ENCODE assay signal across 9 mouse cellular contexts in genomic region chr17:84044472-84044936, GRCm38 (mm10).
DNase-seq lines count a peak whose midpoint lies in the region; ATAC-seq lines count a peak whose summit lies in the region.
"Had no signal": no experiment of that assay in that cellular context is flagged by ENCODE, and none has a peak within 500 bp of the region (broad histone marks: within the 10 kb centered on the region; RNA-seq: fewer than 3 reads in every experiment).

No protein-coding gene starts in this region.

- no peak overlapping the region for H3K4me3 ChIP-seq in neural tube, embryonic 15.5 days (replicated peaks)
- H3K4me3 ChIP-seq in heart, embryonic 16.5 days (ENCODE audit: low read length) = no peak overlapping the region
- no peak overlapping the region for H3K4me3 ChIP-seq in limb, embryonic 12.5 days (replicated peaks)
- H3K4me3 ChIP-seq in neural tube, embryonic 13.5 days = no peak overlapping the region
- H3K4me3 ChIP-seq: midbrain, embryonic 12.5 days had no signal

- no peaks in the 10 kb centered on the region for H3K36me3 ChIP-seq in neural tube, embryonic 15.5 days
- no peaks in the 10 kb centered on the region for H3K36me3 ChIP-seq in heart, embryonic 16.5 days (ENCODE audit: control insufficient read depth, insufficient read depth)
- no peaks in the 10 kb centered on the region for H3K36me3 ChIP-seq in limb, embryonic 12.5 days
- H3K36me3 ChIP-seq in neural tube, embryonic 13.5 days = no peaks in the 10 kb centered on the region
- H3K36me3 ChIP-seq: midbrain, embryonic 12.5 days had no signal

- no peak overlapping the region for H3K4me2 ChIP-seq in neural tube, embryonic 15.5 days
- H3K4me2 ChIP-seq in heart, embryonic 16.5 days (ENCODE audit: low read depth, low read length) = no peak overlapping the region
- H3K4me2 ChIP-seq in limb, embryonic 12.5 days = 0 out of 2 replicates have a peak overlapping the region, but pooled peaks have one; percentile 11
- no peak overlapping the region for H3K4me2 ChIP-seq in neural tube, embryonic 13.5 days
- H3K4me2 ChIP-seq: midbrain, embryonic 12.5 days had no signal

- intact Hi-C loops in left cerebral cortex, postnatal 25 days (cut with DNase I) = no loop called here

- no peak overlapping the region for H3K27ac ChIP-seq in neural tube, embryonic 15.5 days (replicated peaks)
- H3K27ac ChIP-seq in heart, embryonic 16.5 days (ENCODE audit: low read length) = peak overlapping the region; percentile 3; the same call in 1 of the 2 replicates
- peak overlapping the region; percentile 84 for H3K27ac ChIP-seq in limb, embryonic 12.5 days
- 0 out of 2 replicates have a peak overlapping the region, but pooled peaks have one; percentile 42 for H3K27ac ChIP-seq in neural tube, embryonic 13.5 days (replicated peaks)
- H3K27ac ChIP-seq: midbrain, embryonic 12.5 days had no signal

- peaks cover 12% of the 10 kb centered on the region; the same call in 1 of the 2 replicates for H3K4me1 ChIP-seq in neural tube, embryonic 15.5 days
- H3K4me1 ChIP-seq in heart, embryonic 16.5 days (ENCODE audit: control insufficient read depth, insufficient read depth, low read length) = 0 out of 2 replicates have a peak, but pooled peaks cover 8% of the 10 kb centered on the region
- peaks cover 35% of the 10 kb centered on the region for H3K4me1 ChIP-seq in limb, embryonic 12.5 days (replicated peaks)
- peaks cover 14% of the 10 kb centered on the region for H3K4me1 ChIP-seq in neural tube, embryonic 13.5 days (replicated peaks)

- DNase-seq in neural tube, embryonic 10.5 days (ENCODE audit: extremely low spot score, low spot score) = peak; percentile 65
- no peak for DNase-seq in spleen, postnatal 14 days (ENCODE audit: low spot score in 2 of 2)
- DNase-seq in cerebellum, adult 11-12 months = no peak
- no peak for DNase-seq in left cerebral cortex, postnatal 25 days (ENCODE audit: low spot score in 2 of 2)

- 42% methylated on average over 5 of the region's 5 CpGs for WGBS in neural tube, embryonic 15.5 days
- WGBS in heart, embryonic 16.5 days = 30% methylated on average over 5 of the region's 5 CpGs
- WGBS in limb, embryonic 12.5 days = 3% methylated on average over 5 of the region's 5 CpGs
- 35% methylated on average over 5 of the region's 5 CpGs for WGBS in neural tube, embryonic 13.5 days

- H3K9me3 ChIP-seq in neural tube, embryonic 15.5 days (replicated peaks) = no peaks in the 10 kb centered on the region
- peaks cover 9% of the 10 kb centered on the region for H3K9me3 ChIP-seq in heart, embryonic 16.5 days (replicated peaks; ENCODE audit: control insufficient read depth, low read length)
- peaks cover 17% of the 10 kb centered on the region for H3K9me3 ChIP-seq in limb, embryonic 12.5 days
- H3K9me3 ChIP-seq in neural tube, embryonic 13.5 days = 0 out of 2 replicates have a peak, but pooled peaks cover 11% of the 10 kb centered on the region

- no peaks in the 10 kb centered on the region for H3K27me3 ChIP-seq in neural tube, embryonic 15.5 days (replicated peaks)
- no peaks in the 10 kb centered on the region for H3K27me3 ChIP-seq in heart, embryonic 16.5 days (ENCODE audit: control insufficient read depth, insufficient read depth, low read length)
- no peaks in the 10 kb centered on the region for H3K27me3 ChIP-seq in limb, embryonic 12.5 days
- no peaks in the 10 kb centered on the region for H3K27me3 ChIP-seq in neural tube, embryonic 13.5 days
- H3K27me3 ChIP-seq: midbrain, embryonic 12.5 days had no signal

- no peak overlapping the region for H3K9ac ChIP-seq in neural tube, embryonic 15.5 days (replicated peaks)
- no peak overlapping the region for H3K9ac ChIP-seq in heart, embryonic 16.5 days (ENCODE audit: low read length)
- H3K9ac ChIP-seq in limb, embryonic 12.5 days (replicated peaks) = no peak overlapping the region
- H3K9ac ChIP-seq in neural tube, embryonic 13.5 days = no peak overlapping the region
- H3K9ac ChIP-seq: midbrain, embryonic 12.5 days had no signal

- no peak for ATAC-seq in neural tube, embryonic 15.5 days (ENCODE audit: low FRiP score)
- ATAC-seq in heart, embryonic 16.5 days (replicated peaks; ENCODE audit: extremely low read depth, insufficient read depth, low FRiP score) = peak; percentile 65
- ATAC-seq in limb, embryonic 12.5 days (ENCODE audit: insufficient number of reproducible peaks, insufficient read depth, low FRiP score, low TSS enrichment, low read depth) = peak; percentile 86
- ATAC-seq in neural tube, embryonic 13.5 days (ENCODE audit: low read depth) = peak; percentile 67; the same call in 1 of the 2 replicates
